Mouse (Mus musculus): ENCODE results near the gene Phlda2. TPM values are rescaled to one million over a fixed set of nuclear protein-coding genes. Genes with fewer than 3 reads are reported as not detected.
A peak's percentile ranks its signal among the peaks of the same experiment; 100 is the strongest.
"Not testable (repeated sequence)": the region's sequence is repeated elsewhere in the genome, so short reads cannot be mapped to it uniquely, and the experiment has no call there.

The Phlda2 gene
- polyA plus RNA-seq (2014; fragmentation: Nextera tagmentation; extraction: Ambion mirVana): 6.3 and 8.0 TPM in 2 replicates

DNA sequence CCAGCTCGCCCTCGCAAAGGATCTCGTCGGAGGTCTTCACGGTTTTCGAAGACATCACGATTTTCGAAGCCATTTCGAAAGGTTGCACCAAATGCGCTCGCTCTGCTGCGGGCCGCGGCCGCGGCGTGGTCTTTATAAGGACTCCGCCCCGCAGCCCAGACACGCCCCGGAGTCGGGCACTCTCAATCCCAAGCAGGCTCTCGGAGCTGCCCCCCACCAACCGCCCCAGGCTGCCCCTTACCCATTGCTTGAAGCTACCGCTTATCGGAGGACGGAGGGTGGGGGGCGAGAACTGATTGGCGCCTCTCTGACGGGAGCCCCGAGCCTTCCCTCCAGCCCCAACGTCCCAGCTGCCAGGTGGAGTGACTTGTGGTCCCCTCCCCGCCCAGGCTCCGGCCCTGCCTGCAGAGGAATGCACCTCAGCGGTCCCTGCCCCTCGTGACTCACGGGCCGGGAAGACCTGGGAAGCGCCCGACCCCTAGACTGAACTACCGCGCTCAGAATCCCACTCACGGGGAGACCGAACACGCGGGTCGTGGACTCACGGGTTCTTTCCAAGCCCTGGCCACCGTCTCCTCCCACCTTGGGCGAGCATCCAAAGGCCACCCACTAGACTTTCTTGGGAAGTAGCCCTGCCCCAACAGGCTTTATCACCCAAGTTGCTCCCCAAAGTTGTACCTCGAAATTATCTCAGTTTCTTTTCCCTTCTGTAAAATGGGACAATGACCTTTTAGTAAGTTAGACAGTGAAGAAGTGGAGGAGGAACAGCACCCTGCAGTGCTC is at the start of gene Phlda2:
Phlda2 (minus strand) TSS at position 733 of the 783 bp plus-strand sequence.
- peaks cover 39% of the 10 kb centered on the region for H3K27me3 ChIP-seq (replicated peaks; ENCODE audit: control insufficient read depth, insufficient read depth, low read length)
- ATAC-seq (ENCODE audit: low read depth) (0 out of 2 replicates have a peak, but pooled peaks have one; percentile 57), DNase-seq (ENCODE audit: low spot score) (peak; percentile 31)
- WGBS: 4% methylated on average over 39 of the region's 51 CpGs
- peak within 1 kb of the TSS; percentile 43 for H3K9ac ChIP-seq (ENCODE audit: low read depth, low read length)
- peaks cover 3% of the 10 kb centered on the region; the same call in 1 of the 2 replicates for H3K4me1 ChIP-seq (ENCODE audit: control insufficient read depth, insufficient read depth, low read length)
- H3K4me3 ChIP-seq (ENCODE audit: low read depth, low read length): peak within 1 kb of the TSS; percentile 46
- H3K27ac ChIP-seq (replicated peaks; ENCODE audit: low read depth, low read length): no peak within 1 kb of the TSS
- H3K9me3 ChIP-seq (ENCODE audit: control insufficient read depth, low read length): no peaks in the 10 kb centered on the region
- peak within 1 kb of the TSS; percentile 76 for H3K4me2 ChIP-seq (ENCODE audit: low read depth, low read length)
- no peaks in the 10 kb centered on the region for H3K36me3 ChIP-seq (ENCODE audit: control insufficient read depth, insufficient read depth, low read length)

DNA sequence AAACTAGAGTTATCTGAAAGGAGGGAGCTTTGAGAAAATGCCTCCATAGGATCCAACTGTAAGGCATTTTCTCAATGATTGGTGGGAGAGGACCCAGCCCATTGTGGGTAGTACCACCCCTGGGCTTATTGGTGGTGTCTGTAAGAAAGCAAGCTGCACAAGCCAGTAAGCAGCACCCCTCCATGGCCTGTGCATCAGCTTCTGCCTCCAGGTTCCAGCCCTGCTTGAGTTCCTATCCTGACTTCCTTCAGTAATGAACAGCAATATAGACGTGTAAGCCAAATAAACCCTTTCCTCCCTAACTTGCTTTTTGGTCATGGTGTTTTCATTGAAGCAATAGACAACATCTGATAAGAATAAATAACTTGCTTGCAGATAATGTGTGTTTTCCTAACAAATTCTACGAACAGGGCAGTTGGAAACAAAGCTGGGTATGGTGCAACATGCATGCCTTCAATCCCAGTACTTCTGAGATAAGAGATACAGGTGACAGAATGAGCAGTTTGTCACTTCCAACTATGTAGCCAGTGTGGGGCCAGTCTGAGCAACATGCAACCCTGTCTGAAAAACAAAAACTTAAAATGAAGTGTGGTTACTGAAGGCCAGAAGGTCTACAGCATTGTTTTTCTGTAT is 46.8 kb upstream of the Phlda2 start:
- Histone ChIP-seq H3K4me3 (ENCODE audit: low read depth, low read length) (peak overlapping the region; percentile 80), H3K4me2 (ENCODE audit: low read depth, low read length) (peak overlapping the region; percentile 90), H3K4me1 (ENCODE audit: control insufficient read depth, insufficient read depth, low read length) (peaks cover 11% of the 10 kb centered on the region), H3K27me3 (replicated peaks; ENCODE audit: control insufficient read depth, insufficient read depth, low read length) (no peaks in the 10 kb centered on the region), H3K9me3 (ENCODE audit: control insufficient read depth, low read length) (no peaks in the 10 kb centered on the region), H3K27ac (replicated peaks; ENCODE audit: low read depth, low read length) (peak overlapping the region; percentile 93), H3K36me3 (ENCODE audit: control insufficient read depth, insufficient read depth, low read length) (peaks cover 8% of the 10 kb centered on the region), H3K9ac (ENCODE audit: low read depth, low read length) (peak overlapping the region; percentile 79)
- ATAC-seq (ENCODE audit: low read depth) (peak; percentile 2; the same call in 1 of the 2 replicates), DNase-seq (ENCODE audit: low spot score) (no peak)
- 45% methylated on average over 2 of the region's 2 CpGs for WGBS

DNA sequence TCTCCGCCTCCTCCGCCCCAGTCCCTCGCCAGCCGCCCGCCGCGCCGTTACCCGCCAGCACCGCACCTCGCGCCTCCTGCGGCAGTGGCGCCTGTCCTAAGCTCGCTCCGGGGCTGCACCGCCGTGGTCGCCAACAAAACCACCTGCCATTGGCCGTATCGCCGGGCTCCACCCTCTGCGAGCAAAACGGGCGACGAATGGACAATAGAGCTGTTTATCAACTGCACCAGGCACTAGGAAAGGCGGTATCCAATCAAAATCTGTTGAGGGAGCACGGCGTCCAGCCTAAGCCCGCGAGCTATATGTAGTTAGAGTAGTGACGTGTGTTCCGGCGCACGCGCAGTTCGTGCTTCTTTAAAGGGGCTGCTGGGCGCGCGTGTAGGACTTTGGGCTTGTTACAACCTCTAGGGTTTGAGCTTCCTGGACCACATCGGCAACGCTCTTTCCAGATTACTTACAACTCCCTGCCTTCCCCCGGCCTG is 46.1 kb upstream of the Phlda2 start, which contains the start of gene Nap1l4:
Nap1l4 (minus strand) TSS at position 131 of the 482 bp plus-strand sequence.
- 2% methylated on average over 38 of the region's 43 CpGs for whole genome bisulfite sequencing
- peak within 1 kb of the TSS; percentile 93 for H3K27ac ChIP-seq (replicated peaks; ENCODE audit: low read depth, low read length)
- H3K9ac ChIP-seq (ENCODE audit: low read depth, low read length): peak within 1 kb of the TSS; percentile 95
- peaks cover 14% of the 10 kb centered on the region for H3K4me1 ChIP-seq (ENCODE audit: control insufficient read depth, insufficient read depth, low read length)
- peaks cover 7% of the 10 kb centered on the region; the same call in 1 of the 2 replicates for H3K36me3 ChIP-seq (ENCODE audit: control insufficient read depth, insufficient read depth, low read length)
- peak; percentile 100 for DNase-seq (ENCODE audit: low spot score)
- no peaks in the 10 kb centered on the region for H3K9me3 ChIP-seq (ENCODE audit: control insufficient read depth, low read length)
- H3K4me3 ChIP-seq (ENCODE audit: low read depth, low read length): peak within 1 kb of the TSS; percentile 80
- H3K27me3 ChIP-seq (replicated peaks; ENCODE audit: control insufficient read depth, insufficient read depth, low read length): no peaks in the 10 kb centered on the region
- ATAC-seq (ENCODE audit: low read depth): peak; percentile 99
- H3K4me2 ChIP-seq (ENCODE audit: low read depth, low read length): peak within 1 kb of the TSS; percentile 90

DNA sequence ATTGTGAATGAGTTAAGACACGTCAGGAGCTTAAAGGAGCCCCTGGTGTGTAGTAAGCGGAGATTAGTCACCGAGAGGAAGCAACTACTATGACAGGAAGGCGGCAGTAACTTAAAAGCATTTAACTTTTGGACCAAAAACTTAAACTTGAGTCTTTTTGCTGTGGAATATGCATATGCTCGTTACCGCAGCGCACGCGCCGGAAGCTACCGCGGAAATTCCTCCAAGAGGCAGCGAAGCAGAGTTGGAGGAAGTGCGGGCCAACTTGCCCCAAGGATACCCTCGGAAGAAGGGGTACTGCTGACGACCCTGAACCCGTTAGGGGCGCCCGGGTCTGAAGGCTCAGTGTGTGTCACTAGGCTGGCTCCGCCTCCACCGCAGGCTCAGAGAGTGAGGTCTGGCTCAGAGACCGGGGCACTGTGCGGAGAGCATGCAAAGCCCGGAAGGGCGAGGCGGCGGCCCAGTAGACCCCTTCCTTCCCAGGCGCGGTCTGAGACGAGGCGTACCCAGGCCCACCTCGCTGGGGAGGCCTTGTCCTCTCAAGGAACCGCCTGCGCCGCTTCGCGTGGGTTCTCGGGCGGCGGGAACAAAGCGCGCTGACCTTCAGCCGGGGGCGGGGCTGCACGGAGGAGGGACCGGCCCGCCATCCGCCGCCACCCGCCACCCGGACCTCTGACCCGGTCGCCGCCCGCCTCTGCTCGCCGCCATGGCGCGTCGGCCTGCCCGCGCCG is 45.4 kb upstream of the Phlda2 start:
- WGBS: under 1% methylated on average over 27 of the region's 63 CpGs
- peak overlapping the region; percentile 90 for H3K4me2 ChIP-seq (ENCODE audit: low read depth, low read length)
- H3K27ac ChIP-seq (replicated peaks; ENCODE audit: low read depth, low read length): peak overlapping the region; percentile 93
- no peaks in the 10 kb centered on the region for H3K9me3 ChIP-seq (ENCODE audit: control insufficient read depth, low read length)
- DNase-seq (ENCODE audit: low spot score): peak; percentile 63
- H3K9ac ChIP-seq (ENCODE audit: low read depth, low read length): peak overlapping the region; percentile 95
- peak overlapping the region; percentile 80 for H3K4me3 ChIP-seq (ENCODE audit: low read depth, low read length)
- H3K36me3 ChIP-seq (ENCODE audit: control insufficient read depth, insufficient read depth, low read length): peaks cover 7% of the 10 kb centered on the region; the same call in 1 of the 2 replicates
- peak; percentile 70 for ATAC-seq (ENCODE audit: low read depth)
- no peaks in the 10 kb centered on the region for H3K27me3 ChIP-seq (replicated peaks; ENCODE audit: control insufficient read depth, insufficient read depth, low read length)
- peaks cover 17% of the 10 kb centered on the region for H3K4me1 ChIP-seq (ENCODE audit: control insufficient read depth, insufficient read depth, low read length)

DNA sequence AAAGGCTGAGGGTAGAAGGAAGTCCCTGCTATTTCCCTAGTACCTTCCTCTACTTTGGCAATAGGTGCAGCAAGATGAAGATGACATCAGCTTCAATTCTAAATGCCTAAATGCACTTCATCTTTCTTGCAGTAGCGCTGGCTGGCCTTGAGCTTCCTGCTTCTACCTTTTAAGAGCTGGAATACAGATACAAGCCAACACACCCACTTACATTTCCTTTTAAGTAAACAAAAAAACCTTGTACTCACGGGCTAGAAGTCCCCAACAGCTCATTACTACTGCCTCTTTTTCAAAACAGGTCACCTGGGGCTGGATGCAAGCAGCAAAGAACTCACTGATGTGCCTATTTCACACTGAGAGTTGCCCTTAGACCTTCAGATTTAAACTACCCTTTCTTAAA is 43.6 kb upstream of the Phlda2 start:
- Histone ChIP-seq H3K9ac (ENCODE audit: low read depth, low read length) (0 out of 2 replicates have a peak overlapping the region, but pooled peaks have one; percentile 6), H3K27me3 (replicated peaks; ENCODE audit: control insufficient read depth, insufficient read depth, low read length) (no peaks in the 10 kb centered on the region), H3K36me3 (ENCODE audit: control insufficient read depth, insufficient read depth, low read length) (peaks cover 7% of the 10 kb centered on the region; the same call in 1 of the 2 replicates), H3K4me3 (ENCODE audit: low read depth, low read length) (no peak overlapping the region), H3K4me2 (ENCODE audit: low read depth, low read length) (no peak overlapping the region), H3K9me3 (ENCODE audit: control insufficient read depth, low read length) (no peaks in the 10 kb centered on the region), H3K27ac (replicated peaks; ENCODE audit: low read depth, low read length) (no peak overlapping the region), H3K4me1 (ENCODE audit: control insufficient read depth, insufficient read depth, low read length) (peaks cover 17% of the 10 kb centered on the region)
- DNase-seq (ENCODE audit: low spot score) (no peak), ATAC-seq (ENCODE audit: low read depth) (no peak)
- WGBS: 57% methylated on average over 2 of the region's 2 CpGs

DNA sequence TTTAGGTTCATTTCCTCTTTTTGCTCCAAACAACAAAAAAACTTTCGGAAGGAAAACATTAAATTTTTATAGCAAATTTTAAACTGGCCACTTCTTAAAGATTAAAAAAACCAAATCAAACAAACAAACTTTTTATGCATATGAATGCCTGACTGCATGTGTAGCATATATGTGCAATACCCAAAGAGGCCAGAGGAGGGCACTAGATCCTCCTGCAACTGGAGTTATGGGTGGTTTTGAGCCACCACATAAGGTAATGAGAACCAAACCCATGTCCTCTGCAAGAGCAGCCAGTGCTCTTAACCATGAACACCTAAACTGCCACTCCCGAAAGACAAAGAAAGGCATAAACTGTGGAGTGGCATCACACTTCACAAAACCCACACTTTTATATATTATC is 41.4 kb upstream of the Phlda2 start:
- ATAC-seq (ENCODE audit: low read depth): no peak
- no peak overlapping the region for H3K4me2 ChIP-seq (ENCODE audit: low read depth, low read length)
- no peaks in the 10 kb centered on the region for H3K9me3 ChIP-seq (ENCODE audit: control insufficient read depth, low read length)

DNA sequence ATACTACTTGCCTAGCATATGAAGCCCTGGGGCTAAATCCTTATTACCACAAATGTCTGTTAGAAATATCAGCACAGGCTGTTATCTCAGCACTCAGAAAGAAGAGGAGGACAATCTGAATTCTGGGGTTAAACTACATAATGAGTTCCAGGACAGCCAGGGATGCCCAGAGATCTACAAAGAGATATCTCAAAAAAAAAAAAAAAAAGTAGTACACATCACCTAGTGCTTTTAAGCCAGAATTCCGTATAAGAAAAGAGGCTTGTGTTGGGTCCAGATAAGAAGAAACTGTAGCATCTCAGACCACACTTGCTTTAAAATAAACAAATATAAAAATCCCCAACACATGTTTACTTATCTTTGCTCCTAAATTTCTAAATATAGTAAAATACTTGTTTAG is 35.7 kb upstream of the Phlda2 start:
- no peak for DNase-seq (ENCODE audit: low spot score)
- no peak overlapping the region for H3K27ac ChIP-seq (replicated peaks; ENCODE audit: low read depth, low read length)
- peaks cover under 1% of the 10 kb centered on the region; the same call in 1 of the 2 replicates for H3K4me1 ChIP-seq (ENCODE audit: control insufficient read depth, insufficient read depth, low read length)
- H3K4me2 ChIP-seq (ENCODE audit: low read depth, low read length): no peak overlapping the region
- peaks cover 61% of the 10 kb centered on the region for H3K36me3 ChIP-seq (ENCODE audit: control insufficient read depth, insufficient read depth, low read length)
- 63% methylated on average over 1 of the region's 1 CpGs for WGBS
- H3K9me3 ChIP-seq (ENCODE audit: control insufficient read depth, low read length): no peaks in the 10 kb centered on the region
- no peaks in the 10 kb centered on the region for H3K27me3 ChIP-seq (replicated peaks; ENCODE audit: control insufficient read depth, insufficient read depth, low read length)
- H3K4me3 ChIP-seq (ENCODE audit: low read depth, low read length): no peak overlapping the region
- no peak overlapping the region for H3K9ac ChIP-seq (ENCODE audit: low read depth, low read length)
- no peak for ATAC-seq (ENCODE audit: low read depth)

More for the DNA sequence above, 41.4 kb upstream of the Phlda2 start:
- no peak overlapping the region for H3K27ac ChIP-seq (replicated peaks; ENCODE audit: low read depth, low read length)
- no peak overlapping the region for H3K4me3 ChIP-seq (ENCODE audit: low read depth, low read length)
- H3K36me3 ChIP-seq (ENCODE audit: control insufficient read depth, insufficient read depth, low read length): peaks cover 14% of the 10 kb centered on the region; the same call in 1 of the 2 replicates
- 95% methylated on average over 2 of the region's 2 CpGs for WGBS
- DNase-seq (ENCODE audit: low spot score): no peak
- H3K4me1 ChIP-seq (ENCODE audit: control insufficient read depth, insufficient read depth, low read length): peaks cover 17% of the 10 kb centered on the region
- no peak overlapping the region for H3K9ac ChIP-seq (ENCODE audit: low read depth, low read length)
- no peaks in the 10 kb centered on the region for H3K27me3 ChIP-seq (replicated peaks; ENCODE audit: control insufficient read depth, insufficient read depth, low read length)

DNA sequence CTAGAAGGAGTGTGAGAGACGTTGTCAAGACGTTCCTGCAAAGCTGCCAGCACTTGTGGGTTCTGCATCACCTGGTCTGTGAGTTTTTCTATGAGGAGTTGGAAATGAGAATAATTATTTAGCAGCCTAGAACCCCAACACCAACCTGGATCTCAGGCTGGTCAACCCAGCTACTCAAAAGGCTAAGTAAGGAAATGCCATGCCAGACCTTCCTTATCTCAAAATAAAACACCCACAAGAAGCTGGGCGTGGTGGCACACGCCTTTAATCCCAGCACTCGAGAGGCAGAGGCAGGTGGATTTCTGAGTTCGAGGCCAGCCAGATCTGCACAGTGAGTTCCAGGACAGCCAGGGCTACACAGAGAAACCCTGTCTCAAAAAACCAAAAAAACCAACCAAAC is 35.3 kb upstream of the Phlda2 start:
- H3K9me3 ChIP-seq (ENCODE audit: control insufficient read depth, low read length); H3K27ac ChIP-seq (replicated peaks; ENCODE audit: low read depth, low read length); H3K9ac ChIP-seq (ENCODE audit: low read depth, low read length); H3K4me3 ChIP-seq (ENCODE audit: low read depth, low read length); ATAC-seq (ENCODE audit: low read depth); H3K4me2 ChIP-seq (ENCODE audit: low read depth, low read length); H3K4me1 ChIP-seq (ENCODE audit: control insufficient read depth, insufficient read depth, low read length); H3K27me3 ChIP-seq (replicated peaks; ENCODE audit: control insufficient read depth, insufficient read depth, low read length); DNase-seq (ENCODE audit: low spot score): not testable (repeated sequence)
- peaks cover 65% of the 10 kb centered on the region for H3K36me3 ChIP-seq (ENCODE audit: control insufficient read depth, insufficient read depth, low read length)
- WGBS: 91% methylated on average over 6 of the region's 6 CpGs
